Mouse (Mus musculus) midbrain, postnatal 0 days (tissue): ENCODE results near the gene 4930474N05Rik. TPM values are rescaled to one million over a fixed set of nuclear protein-coding genes. Genes with fewer than 3 reads are reported as not detected.

Experiments used
- ATAC-seq: fragments of 200-750 bp; cut with Nextera tagmentation; 2 replicates; pipeline ENCODE4 v1.8.0; 2017; ENCODE audit warnings: moderate number of reproducible peaks, mild to moderate bottlenecking, moderate TSS enrichment, moderate library complexity; ENCODE audit not compliant: low FRiP score
- DNase-seq: peaks from one replicate; pipeline ENCODE4 v3.0.0-alpha.2; 2015; ENCODE audit warnings: low spot score
- H3K27ac ChIP-seq: fragments of 300-500 bp; sonication (generic); 2 replicates; pipeline ENCODE4 v1.5.1; 2014; ENCODE audit warnings: low read depth, mild to moderate bottlenecking, low read length, mixed read lengths
- H3K27me3 ChIP-seq: fragments of 300-500 bp; sonication (generic); 2 replicates; pipeline ENCODE4 v1.6.1; 2014; ENCODE audit warnings: low read length, control low read depth, mixed read lengths; ENCODE audit not compliant: insufficient read depth
- H3K36me3 ChIP-seq: fragments of 300-500 bp; sonication (generic); 2 replicates; pipeline ENCODE4 v1.6.1; 2014; ENCODE audit warnings: low read length, control low read depth, mixed read lengths; ENCODE audit not compliant: insufficient read depth
- H3K4me1 ChIP-seq: fragments of 300-500 bp; sonication (generic); 2 replicates; pipeline ENCODE4 v1.6.1; 2014; ENCODE audit warnings: mild to moderate bottlenecking, control low read depth, antibody characterized with exemption, low read length, mixed read lengths; ENCODE audit not compliant: insufficient read depth
- H3K4me2 ChIP-seq: fragments of 300-500 bp; sonication (generic); 2 replicates; pipeline ENCODE4 v1.6.1; 2014; ENCODE audit warnings: low read depth, mild to moderate bottlenecking, low read length, mixed read lengths; ENCODE audit not compliant: poor library complexity, severe bottlenecking
- H3K4me3 ChIP-seq: fragments of 300-500 bp; sonication (generic); 2 replicates; pipeline ENCODE4 v1.5.1; 2014; ENCODE audit warnings: low read depth, mild to moderate bottlenecking, low read length, moderate library complexity
- H3K9ac ChIP-seq: fragments of 300-500 bp; sonication (generic); replicated peaks from 2 replicates; pipeline ENCODE4 v1.6.1; 2014; ENCODE audit warnings: mild to moderate bottlenecking, low read length, moderate library complexity, mixed read lengths; ENCODE audit not compliant: poor library complexity, severe bottlenecking
- H3K9me3 ChIP-seq: fragments of 300-500 bp; sonication (generic); 2 replicates; pipeline ENCODE4 v1.6.1; 2016; ENCODE audit warnings: low read length, control low read depth
- CTCF ChIP-seq: IDR thresholded peaks from 2 replicates; pipeline ENCODE4 v1.5.1; 2016; ENCODE audit warnings: antibody characterized with exemption, mild to moderate bottlenecking
- WGBS: fragments of 180-500 bp; shearing (Covaris S2); extraction: QIAGEN DNeasy Blood & Tissue Kit; methylation state at CpG from one replicate; pipeline ENCODE4 v1.1.7; 2014; 5-methylcytosine and 5-hydroxymethylcytosine counted together
- polyA plus RNA-seq: library from polyadenylated mRNA; unstranded; fragments of >200 nt; fragmentation: Nextera tagmentation; extraction: Ambion mirVana; gene quantifications from 2 replicates; pipeline ENCODE4 v1.2.1, GENCODE M21; 2015
- total RNA-seq: library from RNA; depleted of rRNA; stranded (reverse); fragments of >200 nt; gene quantifications from 2 replicates; pipeline ENCODE4 v1.2.3, GENCODE M21; 2014; rRNA removed

Gene 4930474N05Rik
- total RNA-seq = not detected in 2 replicates
- not detected in 2 replicates for polyA plus RNA-seq

DNA sequence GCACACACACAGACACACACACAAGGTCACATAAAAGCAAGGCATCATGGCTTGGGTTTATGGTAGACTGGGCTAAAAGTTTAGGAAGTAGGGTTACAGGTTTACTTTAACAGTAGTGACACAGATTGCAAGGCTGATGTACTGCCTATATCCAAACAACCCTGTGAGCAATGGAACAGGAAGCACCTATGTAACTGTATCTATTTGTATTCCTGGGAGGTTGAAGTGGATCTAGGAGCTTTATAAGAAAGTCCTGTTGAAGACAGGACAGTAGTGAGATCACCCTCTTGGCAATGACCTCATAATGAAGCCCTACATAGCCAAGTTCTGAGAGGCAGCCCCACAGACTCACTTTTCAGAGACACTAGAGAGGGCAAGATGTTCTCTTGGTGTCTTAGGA, at the start of gene 4930474N05Rik:
Gene 4930474N05Rik, plus strand, starts transcription at position 301 of the 400 bp plus-strand sequence.
- ATAC-seq = no peak
- Histone ChIP-seq H3K27me3 (no peaks in the 10 kb centered on the region), H3K9ac (no peak within 1 kb of the TSS), H3K4me1 (no peaks in the 10 kb centered on the region), H3K9me3 (no peaks in the 10 kb centered on the region), H3K27ac (no peak within 1 kb of the TSS), H3K4me3 (no peak within 1 kb of the TSS), H3K4me2 (no peak within 1 kb of the TSS), H3K36me3 (no peaks in the 10 kb centered on the region)
- DNase-seq = no peak
- TF ChIP-seq CTCF = no peak

- Histone ChIP-seq H3K36me3 (no peaks in the 10 kb centered on the region), H3K4me2 (no peak overlapping the region), H3K27me3 (no peaks in the 10 kb centered on the region), H3K4me1 (no peaks in the 10 kb centered on the region), H3K4me3 (no peak overlapping the region), H3K9me3 (no peaks in the 10 kb centered on the region), H3K27ac (no peak overlapping the region), H3K9ac (no peak overlapping the region)
- 44% methylated on average over 9 of the region's 9 CpGs for WGBS
- TF ChIP-seq CTCF = no peak
- peak; percentile 77 for DNase-seq
- ATAC-seq = no peak
Measured at GRCm38 (mm10) chr14:36048746-36049391, 45.8 kb upstream of the 4930474N05Rik start.

GRCm38 (mm10) chr14:36053281-36053680, 41.4 kb upstream of the 4930474N05Rik start:
- Histone ChIP-seq H3K4me3 (no peak overlapping the region), H3K36me3 (no peaks in the 10 kb centered on the region), H3K9ac (no peak overlapping the region), H3K27ac (no peak overlapping the region), H3K9me3 (no peaks in the 10 kb centered on the region), H3K4me1 (no peaks in the 10 kb centered on the region), H3K27me3 (no peaks in the 10 kb centered on the region), H3K4me2 (no peak overlapping the region)
- no peak for ATAC-seq
- TF ChIP-seq CTCF = no peak
- WGBS = 72% methylated on average over 2 of the region's 2 CpGs
- DNase-seq = peak; percentile 8

DNA sequence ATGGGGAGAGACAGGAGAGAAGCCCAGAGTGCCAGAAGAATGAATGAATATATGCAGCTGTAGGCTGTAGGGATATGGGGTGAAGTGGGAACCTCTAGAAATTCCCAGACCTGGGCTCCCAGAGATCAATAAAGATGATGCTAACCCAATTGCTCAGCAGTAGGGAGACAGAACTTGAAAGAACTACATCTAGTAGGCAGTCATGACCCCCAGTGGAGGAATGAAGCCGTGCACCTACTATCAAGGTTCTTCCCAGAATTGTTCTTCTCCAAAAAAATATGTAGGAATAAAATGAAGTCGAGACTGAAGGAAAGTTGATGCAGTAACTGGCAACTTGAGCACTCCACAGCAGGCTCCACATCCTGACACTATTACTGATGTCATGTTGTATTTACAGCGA, 3.8 kb downstream of the 4930474N05Rik start:
- TF ChIP-seq CTCF = peak; percentile 24; the same call in 1 of the 2 replicates
- no peaks in the 10 kb centered on the region for H3K36me3 ChIP-seq
- H3K4me3 ChIP-seq = no peak overlapping the region
- H3K4me2 ChIP-seq = no peak overlapping the region
- H3K9ac ChIP-seq = no peak overlapping the region
- H3K27me3 ChIP-seq = no peaks in the 10 kb centered on the region
- DNase-seq (no peak), ATAC-seq (no peak)
- no peaks in the 10 kb centered on the region for H3K4me1 ChIP-seq
- no peak overlapping the region for H3K27ac ChIP-seq
- H3K9me3 ChIP-seq = no peaks in the 10 kb centered on the region
- WGBS = 84% methylated on average over 3 of the region's 3 CpGs

DNA sequence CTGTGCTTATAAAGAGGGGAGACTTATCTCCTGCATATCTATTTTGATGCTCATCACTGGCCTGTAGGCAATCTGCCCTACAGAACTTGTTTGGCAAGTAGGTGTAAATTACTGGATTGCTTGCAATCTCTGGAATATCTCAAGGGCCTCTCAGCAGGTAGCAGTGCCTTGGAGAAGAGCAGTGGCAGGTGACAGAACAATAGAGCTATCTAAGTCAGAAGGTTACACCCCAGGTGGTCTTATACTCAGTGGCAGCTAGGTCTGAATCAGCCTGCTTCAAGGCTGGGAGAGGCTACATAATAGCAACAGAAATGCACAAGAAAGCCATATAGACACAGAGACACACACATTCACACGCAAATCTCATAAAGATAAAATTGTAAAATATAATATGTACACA, 4.9 kb downstream of the 4930474N05Rik start:
- Histone ChIP-seq H3K27me3 (no peaks in the 10 kb centered on the region), H3K9me3 (no peaks in the 10 kb centered on the region), H3K9ac (no peak overlapping the region), H3K4me1 (no peaks in the 10 kb centered on the region), H3K27ac (no peak overlapping the region), H3K4me3 (no peak overlapping the region), H3K4me2 (no peak overlapping the region), H3K36me3 (no peaks in the 10 kb centered on the region)
- WGBS = 69% methylated on average over 1 of the region's 1 CpGs
- no peak for ATAC-seq
- no peak for TF ChIP-seq CTCF
- no peak for DNase-seq

DNA sequence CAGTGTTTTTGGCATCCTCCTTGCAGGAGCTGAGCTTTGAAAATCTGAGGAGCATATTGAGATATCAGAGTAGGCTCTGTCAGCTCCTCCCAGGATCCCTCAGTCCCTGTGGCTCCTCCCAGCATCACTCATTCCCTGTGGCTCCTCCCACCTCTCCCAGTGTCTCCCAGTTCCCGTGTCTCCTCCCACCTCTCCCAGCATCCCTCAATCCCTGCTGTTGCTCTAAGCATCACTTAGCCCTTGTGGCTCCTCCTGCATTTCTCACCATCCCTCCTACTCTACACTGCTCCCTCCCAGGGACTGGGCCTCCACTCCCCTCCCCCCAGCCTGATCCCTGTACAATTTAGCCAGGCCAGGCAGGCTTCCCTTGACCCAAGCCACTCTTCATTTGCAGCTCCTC, 6.0 kb downstream of the 4930474N05Rik start:
- Histone ChIP-seq H3K4me1 (no peaks in the 10 kb centered on the region), H3K4me3 (no peak overlapping the region), H3K9ac (no peak overlapping the region), H3K27ac (no peak overlapping the region), H3K36me3 (no peaks in the 10 kb centered on the region), H3K27me3 (no peaks in the 10 kb centered on the region), H3K4me2 (no peak overlapping the region), H3K9me3 (no peaks in the 10 kb centered on the region)
- WGBS = 33% methylated on average over 1 of the region's 1 CpGs
- DNase-seq (no peak), ATAC-seq (no peak)
- TF ChIP-seq CTCF = no peak
